Mouse (Mus musculus) bone marrow, adult 2 months (tissue): ENCODE measurements around the gene Zfp735.

ENCODE experiments used
- CTCF ChIP-seq: fragments of 200-500 bp; IDR thresholded peaks from 2 replicates; pipeline ENCODE4 v1.5.1; 2011; ENCODE audit warnings: low read length, control low read depth; ENCODE audit not compliant: control insufficient read depth, insufficient read depth
- POLR2A ChIP-seq: fragments of 200-500 bp; IDR thresholded peaks from 2 replicates; pipeline ENCODE4 v1.6.1; 2011; ENCODE audit warnings: low read depth, mild to moderate bottlenecking, control low read depth, low read length, borderline replicate concordance; ENCODE audit not compliant: control insufficient read depth

GRCm38 (mm10) chr11:73759115-73759514, 70.5 kb downstream of the Zfp735 start:
- no peak for TF ChIP-seq CTCF
- no peak for TF ChIP-seq POLR2A
